Mouse (Mus musculus) spleen, embryonic (tissue): ENCODE measurements around the gene Fbp1.
"Not testable (repeated sequence)": the region's sequence is repeated elsewhere in the genome, so short reads cannot be mapped to it uniquely, and the experiment has no call there.

Experiments
- CTCF ChIA-PET: fragments of 350-600 bp; sonication (Branson Sonifier 250); formaldehyde crosslinking; loops from one replicate; lab custom pipeline; 2022; lab: Charles Lee

Gene Fbp1

GRCm38 (mm10) chr13:62884536-62884935 lies 3.5 kb downstream of the Fbp1 start:
- CTCF ChIA-PET = no interaction called here

GRCm38 (mm10) chr13:62883925-62884324 lies 4.2 kb downstream of the Fbp1 start:
- CTCF ChIA-PET = no interaction called here

- CTCF ChIA-PET = no interaction called here
Observed at GRCm38 (mm10) chr13:62883436-62883835, 4.6 kb downstream of the Fbp1 start.

GRCm38 (mm10) chr13:62882856-62883255 lies 5.2 kb downstream of the Fbp1 start:
- CTCF ChIA-PET = no interaction called here

GRCm38 (mm10) chr13:62881336-62881735 lies 6.7 kb downstream of the Fbp1 start:
- CTCF ChIA-PET = no interaction called here

- CTCF ChIA-PET = no interaction called here
Observed at GRCm38 (mm10) chr13:62879831-62880615, 8.1 kb downstream of the Fbp1 start.

GRCm38 (mm10) chr13:62879411-62879810 lies 8.7 kb downstream of the Fbp1 start:
- CTCF ChIA-PET = no interaction called here

GRCm38 (mm10) chr13:62877247-62877646 lies 10.8 kb downstream of the Fbp1 start:
- CTCF ChIA-PET = no interaction called here

GRCm38 (mm10) chr13:62876111-62876510 lies 12.0 kb downstream of the Fbp1 start:
- CTCF ChIA-PET = no interaction called here

- CTCF ChIA-PET = no interaction called here
Observed at GRCm38 (mm10) chr13:62872252-62872651, 15.8 kb downstream of the Fbp1 start.

- CTCF ChIA-PET = no interaction called here
Observed at GRCm38 (mm10) chr13:62870605-62871004, 17.5 kb downstream of the Fbp1 start.

- CTCF ChIA-PET = interaction anchor here (0.5 to 0.6 kb wide), 2 partner anchors 117 to 614 kb away, joined by 3 to 4 read pairs; no protein-coding TSS in a partner anchor
Observed at GRCm38 (mm10) chr13:62866817-62867216, 21.3 kb downstream of the Fbp1 start.

- CTCF ChIA-PET = no interaction called here
Observed at GRCm38 (mm10) chr13:62865651-62866315, 22.3 kb downstream of the Fbp1 start.

GRCm38 (mm10) chr13:62863771-62864170 lies 24.3 kb downstream of the Fbp1 start:
- CTCF ChIA-PET = no interaction called here

GRCm38 (mm10) chr13:62862875-62863274 lies 25.2 kb downstream of the Fbp1 start:
- CTCF ChIA-PET = no interaction called here

GRCm38 (mm10) chr13:62860068-62860467 lies 28.0 kb downstream of the Fbp1 start:
- CTCF ChIA-PET = no interaction called here

GRCm38 (mm10) chr13:62859251-62859650 lies 28.8 kb downstream of the Fbp1 start:
- CTCF ChIA-PET = not testable (repeated sequence)

- CTCF ChIA-PET = no interaction called here
Observed at GRCm38 (mm10) chr13:62857941-62858915, 29.9 kb downstream of the Fbp1 start, which contains the start of gene Fbp2. Gene Fbp2, minus strand, starts transcription at chr13:62858422.

- CTCF ChIA-PET = no interaction called here
Observed at GRCm38 (mm10) chr13:62856850-62857249, 31.2 kb downstream of the Fbp1 start.

- CTCF ChIA-PET = no interaction called here
Observed at GRCm38 (mm10) chr13:62856305-62856675, 31.8 kb downstream of the Fbp1 start.

- CTCF ChIA-PET = interaction anchor here (0.7 kb wide), 1 partner anchor 846 kb away, joined by 3 read pairs; no protein-coding TSS in a partner anchor
Observed at GRCm38 (mm10) chr13:62855396-62856304, 32.4 kb downstream of the Fbp1 start.
